Mouse (Mus musculus): ENCODE results near the gene Traf5. TPM values are rescaled to one million over a fixed set of nuclear protein-coding genes. Genes with fewer than 3 reads are reported as not detected.

Traf5 gene
- polyA plus RNA-seq, 1 experiment from 2014 or later, result 2.3 TPM

GRCm38 (mm10) chr1:192069971-192070591 lies 22.3 kb downstream of the Traf5 start:
- WGBS, result 67% methylated on average over 13 of the region's 13 CpGs
- no peak overlapping the region for H3K27ac ChIP-seq
- H3K9me3 ChIP-seq, result no peaks in the 10 kb centered on the region
- no peaks in the 10 kb centered on the region for H3K36me3 ChIP-seq (replicated peaks)
- H3K4me3 ChIP-seq, result no peak overlapping the region
- DNase-seq (ENCODE audit: extremely low spot score, low spot score), result no peak
- H3K4me1 ChIP-seq, result peaks cover 24% of the 10 kb centered on the region
- peaks cover 14% of the 10 kb centered on the region for H3K27me3 ChIP-seq (ENCODE audit: poor library complexity, severe bottlenecking)

GRCm38 (mm10) chr1:192068188-192068587 lies 24.2 kb downstream of the Traf5 start:
- H3K36me3 ChIP-seq (replicated peaks), result no peaks in the 10 kb centered on the region

GRCm38 (mm10) chr1:192066956-192067355 lies 25.4 kb downstream of the Traf5 start:
- no peaks in the 10 kb centered on the region for H3K36me3 ChIP-seq (replicated peaks)
- peaks cover 14% of the 10 kb centered on the region for H3K27me3 ChIP-seq (ENCODE audit: poor library complexity, severe bottlenecking)
- peaks cover 5% of the 10 kb centered on the region; the same call in 1 of the 2 replicates for H3K9me3 ChIP-seq
- DNase-seq (ENCODE audit: extremely low spot score, low spot score), result no peak
- H3K4me3 ChIP-seq, result no peak overlapping the region
- peaks cover 13% of the 10 kb centered on the region for H3K4me1 ChIP-seq
- 90% methylated on average over 3 of the region's 3 CpGs for WGBS
- H3K27ac ChIP-seq, result no peak overlapping the region

More at GRCm38 (mm10) chr1:192068188-192068587, 24.2 kb downstream of the Traf5 start:
- Histone ChIP-seq H3K4me1 (peaks cover 13% of the 10 kb centered on the region), H3K4me3 (no peak overlapping the region), H3K27me3 (ENCODE audit: poor library complexity, severe bottlenecking) (peaks cover 14% of the 10 kb centered on the region), H3K9me3 (peaks cover 5% of the 10 kb centered on the region; the same call in 1 of the 2 replicates), H3K27ac (no peak overlapping the region)
- WGBS, result 73% methylated on average over 2 of the region's 2 CpGs
- DNase-seq (ENCODE audit: extremely low spot score, low spot score), result no peak

- Histone ChIP-seq H3K36me3 (replicated peaks) (no peaks in the 10 kb centered on the region), H3K9me3 (peaks cover 5% of the 10 kb centered on the region; the same call in 1 of the 2 replicates), H3K4me3 (no peak overlapping the region), H3K27me3 (ENCODE audit: poor library complexity, severe bottlenecking) (no peaks in the 10 kb centered on the region), H3K4me1 (peaks cover 3% of the 10 kb centered on the region; the same call in 1 of the 2 replicates), H3K27ac (no peak overlapping the region)
- no peak for DNase-seq (ENCODE audit: extremely low spot score, low spot score)
- WGBS, result 86% methylated on average over 8 of the region's 8 CpGs
Measured at GRCm38 (mm10) chr1:192063209-192063946, 29.0 kb downstream of the Traf5 start.

- Histone ChIP-seq H3K4me1 (no peaks in the 10 kb centered on the region), H3K9me3 (peaks cover 5% of the 10 kb centered on the region; the same call in 1 of the 2 replicates), H3K27me3 (ENCODE audit: poor library complexity, severe bottlenecking) (no peaks in the 10 kb centered on the region), H3K36me3 (replicated peaks) (no peaks in the 10 kb centered on the region), H3K27ac (no peak overlapping the region), H3K4me3 (no peak overlapping the region)
- DNase-seq (ENCODE audit: extremely low spot score, low spot score), result no peak
- WGBS, result 91% methylated on average over 14 of the region's 14 CpGs
Measured at GRCm38 (mm10) chr1:192062682-192063081, 29.7 kb downstream of the Traf5 start.

DNA sequence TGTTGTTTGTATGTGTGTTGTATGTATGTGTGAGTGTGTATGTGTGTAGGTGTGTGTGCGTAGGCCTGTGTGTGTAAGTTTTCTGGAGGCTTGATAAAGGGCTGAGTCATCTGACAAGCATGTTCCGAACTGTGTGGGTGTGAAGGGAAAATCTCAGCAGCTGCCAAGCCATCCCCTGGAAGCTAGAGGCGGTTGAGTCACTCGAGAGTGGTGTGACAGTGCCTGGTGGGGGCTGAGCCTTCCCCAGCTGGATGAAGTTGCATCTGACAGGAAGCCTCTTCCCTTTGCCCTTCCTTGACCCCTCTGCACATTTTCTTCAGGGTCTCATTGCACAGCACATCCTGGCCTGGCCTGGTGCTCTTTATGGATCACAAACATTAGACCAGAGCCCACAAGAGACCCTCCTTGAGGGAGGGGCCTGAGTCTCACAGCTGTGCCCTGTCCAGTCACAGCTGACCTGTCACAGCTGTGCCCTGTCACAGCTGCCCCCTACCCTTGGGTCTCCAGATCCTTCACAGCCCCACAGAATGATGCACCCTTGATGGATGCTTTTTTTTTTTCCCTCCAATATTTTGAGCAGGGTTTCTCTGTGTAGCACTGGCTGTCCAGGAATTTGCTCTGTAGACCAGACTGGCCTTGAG lies 30.6 kb downstream of the Traf5 start:
- no peak for DNase-seq (ENCODE audit: extremely low spot score, low spot score)
- no peaks in the 10 kb centered on the region for H3K4me1 ChIP-seq
- H3K4me3 ChIP-seq, result no peak overlapping the region
- no peaks in the 10 kb centered on the region for H3K36me3 ChIP-seq (replicated peaks)
- H3K9me3 ChIP-seq, result peaks cover 5% of the 10 kb centered on the region; the same call in 1 of the 2 replicates
- WGBS, result 73% methylated on average over 4 of the region's 4 CpGs
- no peak overlapping the region for H3K27ac ChIP-seq
- no peaks in the 10 kb centered on the region for H3K27me3 ChIP-seq (ENCODE audit: poor library complexity, severe bottlenecking)

DNA sequence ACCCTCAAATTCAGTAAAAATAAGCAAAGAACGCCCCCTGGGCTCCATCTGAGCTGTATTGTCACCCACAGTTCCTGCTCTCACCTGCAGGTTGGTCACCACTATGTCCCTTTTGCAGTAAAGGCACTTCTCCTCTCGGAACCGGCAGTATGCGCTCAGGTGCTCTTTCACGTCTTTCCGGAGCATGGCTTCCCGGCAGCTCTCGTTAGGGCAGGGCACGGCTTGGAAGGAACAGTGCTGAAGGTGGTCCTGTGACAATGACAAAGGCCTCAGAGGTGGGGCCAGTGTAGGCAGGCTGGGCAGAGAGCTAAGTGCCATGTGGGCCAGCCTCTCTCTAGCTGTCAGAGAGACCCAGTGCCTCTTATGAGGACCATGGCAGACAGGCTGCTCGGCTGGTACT lies 33.4 kb downstream of the Traf5 start:
- no peak for DNase-seq (ENCODE audit: extremely low spot score, low spot score)
- no peaks in the 10 kb centered on the region for H3K36me3 ChIP-seq (replicated peaks)
- H3K9me3 ChIP-seq, result peaks cover 5% of the 10 kb centered on the region; the same call in 1 of the 2 replicates
- WGBS, result 82% methylated on average over 10 of the region's 10 CpGs
- H3K27ac ChIP-seq, result no peak overlapping the region
- H3K4me3 ChIP-seq, result no peak overlapping the region
- H3K4me1 ChIP-seq, result no peaks in the 10 kb centered on the region
- H3K27me3 ChIP-seq (ENCODE audit: poor library complexity, severe bottlenecking), result no peaks in the 10 kb centered on the region

DNA sequence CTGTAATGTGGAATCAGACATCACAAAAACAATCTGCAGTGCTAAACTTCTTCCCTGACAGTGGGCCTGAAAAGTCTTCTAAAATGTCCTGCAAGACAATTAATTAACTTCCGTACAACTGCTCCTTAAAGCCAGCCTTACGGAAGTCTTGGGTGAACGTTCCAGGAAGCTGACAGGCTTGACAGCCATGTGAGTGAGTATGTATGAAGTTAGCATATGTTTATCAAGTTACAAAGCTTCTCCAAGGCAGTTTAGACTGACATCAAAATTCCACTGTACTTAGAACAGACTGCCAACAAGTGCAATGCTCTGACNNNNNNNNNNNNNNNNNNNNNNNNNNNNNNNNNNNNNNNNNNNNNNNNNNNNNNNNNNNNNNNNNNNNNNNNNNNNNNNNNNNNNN lies 38.6 kb downstream of the Traf5 start:
- no peaks in the 10 kb centered on the region for H3K9me3 ChIP-seq
- H3K4me3 ChIP-seq, result no peak overlapping the region
- no peaks in the 10 kb centered on the region for H3K27me3 ChIP-seq (ENCODE audit: poor library complexity, severe bottlenecking)
- no peaks in the 10 kb centered on the region for H3K4me1 ChIP-seq
- 83% methylated on average over 3 of the region's 3 CpGs for WGBS
- H3K36me3 ChIP-seq (replicated peaks), result no peaks in the 10 kb centered on the region
- H3K27ac ChIP-seq, result no peak overlapping the region
- no peak for DNase-seq (ENCODE audit: extremely low spot score, low spot score)

GRCm38 (mm10) chr1:192052986-192053385 lies 39.4 kb downstream of the Traf5 start:
- no peaks in the 10 kb centered on the region for H3K27me3 ChIP-seq (ENCODE audit: poor library complexity, severe bottlenecking)
- no peak for DNase-seq (ENCODE audit: extremely low spot score, low spot score)
- no peak overlapping the region for H3K4me3 ChIP-seq
- no peaks in the 10 kb centered on the region for H3K36me3 ChIP-seq (replicated peaks)
- no peaks in the 10 kb centered on the region for H3K4me1 ChIP-seq
- H3K27ac ChIP-seq, result no peak overlapping the region
- no peaks in the 10 kb centered on the region for H3K9me3 ChIP-seq
- 86% methylated on average over 5 of the region's 5 CpGs for WGBS

DNA sequence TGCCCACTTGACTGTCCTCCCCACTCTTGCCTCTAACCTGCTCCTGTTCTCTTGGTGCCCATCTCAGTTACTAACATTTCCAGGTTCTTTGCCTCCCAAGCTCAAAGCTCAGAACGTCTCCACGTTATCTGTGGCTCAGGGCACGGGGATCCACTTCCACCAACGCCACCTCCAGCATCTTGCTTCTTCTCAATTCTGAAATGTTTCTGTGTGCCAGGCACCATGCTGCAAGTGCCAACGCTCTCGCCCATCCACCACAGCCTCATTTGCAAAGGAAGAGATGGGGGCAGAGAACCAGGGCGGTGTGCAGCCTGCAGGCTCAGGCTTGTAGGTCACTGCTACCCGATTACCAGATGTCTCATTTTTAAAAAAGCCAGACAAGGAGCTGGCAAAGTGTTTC lies 39.9 kb downstream of the Traf5 start:
- Histone ChIP-seq H3K9me3 (no peaks in the 10 kb centered on the region), H3K36me3 (replicated peaks) (no peaks in the 10 kb centered on the region), H3K4me3 (no peak overlapping the region), H3K4me1 (no peaks in the 10 kb centered on the region), H3K27me3 (ENCODE audit: poor library complexity, severe bottlenecking) (no peaks in the 10 kb centered on the region), H3K27ac (no peak overlapping the region)
- 94% methylated on average over 8 of the region's 8 CpGs for WGBS
- no peak for DNase-seq (ENCODE audit: extremely low spot score, low spot score)

DNA sequence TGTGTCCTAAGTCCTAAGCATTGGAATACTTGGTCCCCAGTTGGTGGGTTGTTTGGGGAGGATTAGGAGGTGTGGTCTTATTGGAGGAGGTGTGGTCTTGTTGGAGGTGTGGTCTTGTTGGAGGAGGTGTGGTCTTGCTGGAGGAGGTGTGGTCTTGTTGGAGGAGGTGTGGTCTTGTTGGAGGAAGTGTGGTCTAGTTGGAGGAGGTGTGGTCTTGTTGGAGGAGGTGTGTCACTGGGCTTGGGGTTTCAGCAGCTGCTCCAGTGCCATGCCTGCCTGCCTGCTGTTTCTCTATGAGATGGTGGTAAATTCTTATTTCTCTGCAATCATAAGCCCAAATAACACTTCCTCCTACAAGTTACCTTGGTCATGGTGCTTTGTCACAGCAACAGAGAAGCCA lies 93.3 kb downstream of the Traf5 start:
- Histone ChIP-seq H3K9me3 (no peaks in the 10 kb centered on the region), H3K36me3 (replicated peaks) (no peaks in the 10 kb centered on the region), H3K4me1 (no peaks in the 10 kb centered on the region), H3K4me3 (no peak overlapping the region), H3K27me3 (ENCODE audit: poor library complexity, severe bottlenecking) (no peaks in the 10 kb centered on the region), H3K27ac (no peak overlapping the region)
- DNase-seq (ENCODE audit: extremely low spot score, low spot score), result no peak

GRCm38 (mm10) chr1:191996621-191997185 lies 95.7 kb downstream of the Traf5 start:
- 91% methylated on average over 8 of the region's 8 CpGs for WGBS
- DNase-seq (ENCODE audit: extremely low spot score, low spot score), result no peak

DNA sequence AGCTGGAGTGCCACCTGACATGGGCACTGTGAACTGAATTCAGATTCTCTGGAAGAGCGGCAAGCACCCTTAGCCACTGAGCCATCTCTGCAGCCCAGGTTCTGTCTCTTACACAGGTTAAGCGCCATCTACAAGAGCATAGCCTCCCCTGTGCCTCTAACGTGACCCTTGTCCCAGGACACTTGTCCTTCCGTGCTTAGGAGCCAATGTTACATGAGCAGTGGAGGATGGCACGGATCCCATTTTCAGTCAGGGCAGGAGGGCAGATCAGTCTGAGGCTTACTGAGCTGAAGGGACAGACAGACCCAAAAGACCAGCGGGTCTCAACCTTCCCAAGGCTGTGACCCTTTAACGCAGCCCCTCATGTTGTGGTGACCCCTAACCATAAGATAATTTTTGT lies 96.4 kb downstream of the Traf5 start:
- no peak overlapping the region for H3K4me3 ChIP-seq
- WGBS, result 91% methylated on average over 7 of the region's 7 CpGs
- no peaks in the 10 kb centered on the region for H3K27me3 ChIP-seq (ENCODE audit: poor library complexity, severe bottlenecking)
- H3K9me3 ChIP-seq, result no peaks in the 10 kb centered on the region
- H3K27ac ChIP-seq, result no peak overlapping the region
- H3K36me3 ChIP-seq (replicated peaks), result no peaks in the 10 kb centered on the region
- DNase-seq (ENCODE audit: extremely low spot score, low spot score), result no peak
- H3K4me1 ChIP-seq, result no peaks in the 10 kb centered on the region

More at GRCm38 (mm10) chr1:191996621-191997185, 95.7 kb downstream of the Traf5 start:
- Histone ChIP-seq H3K4me1 (no peaks in the 10 kb centered on the region), H3K4me3 (no peak overlapping the region), H3K27me3 (ENCODE audit: poor library complexity, severe bottlenecking) (no peaks in the 10 kb centered on the region), H3K27ac (no peak overlapping the region), H3K36me3 (replicated peaks) (no peaks in the 10 kb centered on the region), H3K9me3 (no peaks in the 10 kb centered on the region)
